Mouse (Mus musculus): ENCODE measurements around the gene Crim1. TPM values are rescaled to one million over a fixed set of nuclear protein-coding genes. Genes with fewer than 3 reads are reported as not detected.

Crim1 gene
- polyA plus RNA-seq, 1 experiment, result 19.2 TPM

- Histone ChIP-seq H3K36me3 (ENCODE audit: control insufficient read depth, insufficient read depth, low read length) (no peaks in the 10 kb centered on the region), H3K27ac (ENCODE audit: control insufficient read depth, insufficient read depth, low read length) (no peak overlapping the region), H3K4me3 (ENCODE audit: control insufficient read depth, insufficient read depth, low read length) (no peak overlapping the region), H3K27me3 (ENCODE audit: control insufficient read depth, insufficient read depth, low read length) (no peaks in the 10 kb centered on the region), H3K4me1 (replicated peaks; ENCODE audit: control insufficient read depth, insufficient read depth, low read length) (no peaks in the 10 kb centered on the region)
- WGBS, result 86% methylated on average over 2 of the region's 2 CpGs
- DNase-seq, result no peak
- TF ChIP-seq POLR2A (IDR thresholded peaks at IDR 0.05; ENCODE audit: control insufficient read depth, extremely low read depth, insufficient read depth, low read length, poor library complexity), result no peak
- no peak for TF ChIP-seq CTCF (IDR thresholded peaks at IDR 0.05; ENCODE audit: borderline replicate concordance, control insufficient read depth, extremely low read depth, insufficient read depth, low read length, poor library complexity)
These were observed 27.7 kb upstream of the Crim1 start for GRCm38 (mm10) chr17:78172371-78172770.

- TF ChIP-seq CTCF (IDR thresholded peaks at IDR 0.05; ENCODE audit: borderline replicate concordance, control insufficient read depth, extremely low read depth, insufficient read depth, low read length, poor library complexity) (no peak), POLR2A (IDR thresholded peaks at IDR 0.05; ENCODE audit: control insufficient read depth, extremely low read depth, insufficient read depth, low read length, poor library complexity) (no peak)
- DNase-seq, result no peak
- Histone ChIP-seq H3K27me3 (ENCODE audit: control insufficient read depth, insufficient read depth, low read length) (no peaks in the 10 kb centered on the region), H3K4me1 (replicated peaks; ENCODE audit: control insufficient read depth, insufficient read depth, low read length) (no peaks in the 10 kb centered on the region), H3K27ac (ENCODE audit: control insufficient read depth, insufficient read depth, low read length) (no peak overlapping the region), H3K4me3 (ENCODE audit: control insufficient read depth, insufficient read depth, low read length) (no peak overlapping the region), H3K36me3 (ENCODE audit: control insufficient read depth, insufficient read depth, low read length) (no peaks in the 10 kb centered on the region)
- 95% methylated on average over 6 of the region's 6 CpGs for WGBS
These were observed 19.3 kb upstream of the Crim1 start for GRCm38 (mm10) chr17:78180766-78181165.

GRCm38 (mm10) chr17:78196184-78196583 lies 3.9 kb upstream of the Crim1 start:
- TF ChIP-seq CTCF (IDR thresholded peaks at IDR 0.05; ENCODE audit: borderline replicate concordance, control insufficient read depth, extremely low read depth, insufficient read depth, low read length, poor library complexity) (no peak), POLR2A (IDR thresholded peaks at IDR 0.05; ENCODE audit: control insufficient read depth, extremely low read depth, insufficient read depth, low read length, poor library complexity) (no peak)
- WGBS, result 94% methylated on average over 5 of the region's 5 CpGs
- DNase-seq, result no peak

GRCm38 (mm10) chr17:78197111-78197510 lies 2.9 kb upstream of the Crim1 start:
- DNase-seq, result peak; percentile 32
- TF ChIP-seq POLR2A (IDR thresholded peaks at IDR 0.05; ENCODE audit: control insufficient read depth, extremely low read depth, insufficient read depth, low read length, poor library complexity) (no peak), CTCF (IDR thresholded peaks at IDR 0.05; ENCODE audit: borderline replicate concordance, control insufficient read depth, extremely low read depth, insufficient read depth, low read length, poor library complexity) (no peak)
- Histone ChIP-seq H3K27ac (ENCODE audit: control insufficient read depth, insufficient read depth, low read length) (no peak overlapping the region), H3K27me3 (ENCODE audit: control insufficient read depth, insufficient read depth, low read length) (no peaks in the 10 kb centered on the region; the same call in 1 of the 2 replicates), H3K36me3 (ENCODE audit: control insufficient read depth, insufficient read depth, low read length) (no peaks in the 10 kb centered on the region), H3K4me3 (ENCODE audit: control insufficient read depth, insufficient read depth, low read length) (no peak overlapping the region), H3K4me1 (replicated peaks; ENCODE audit: control insufficient read depth, insufficient read depth, low read length) (peaks cover 11% of the 10 kb centered on the region)
- WGBS, result 49% methylated on average over 7 of the region's 7 CpGs

More at GRCm38 (mm10) chr17:78196184-78196583, 3.9 kb upstream of the Crim1 start:
- H3K27ac ChIP-seq (ENCODE audit: control insufficient read depth, insufficient read depth, low read length), result no peak overlapping the region
- H3K4me1 ChIP-seq (replicated peaks; ENCODE audit: control insufficient read depth, insufficient read depth, low read length), result peaks cover 10% of the 10 kb centered on the region
- H3K36me3 ChIP-seq (ENCODE audit: control insufficient read depth, insufficient read depth, low read length), result no peaks in the 10 kb centered on the region
- no peak overlapping the region for H3K4me3 ChIP-seq (ENCODE audit: control insufficient read depth, insufficient read depth, low read length)
- H3K27me3 ChIP-seq (ENCODE audit: control insufficient read depth, insufficient read depth, low read length), result no peaks in the 10 kb centered on the region; the same call in 1 of the 2 replicates

GRCm38 (mm10) chr17:78198140-78198539 lies 1.9 kb upstream of the Crim1 start:
- Histone ChIP-seq H3K27ac (ENCODE audit: control insufficient read depth, insufficient read depth, low read length) (no peak overlapping the region), H3K4me1 (replicated peaks; ENCODE audit: control insufficient read depth, insufficient read depth, low read length) (peaks cover 11% of the 10 kb centered on the region), H3K36me3 (ENCODE audit: control insufficient read depth, insufficient read depth, low read length) (no peaks in the 10 kb centered on the region), H3K4me3 (ENCODE audit: control insufficient read depth, insufficient read depth, low read length) (no peak overlapping the region), H3K27me3 (ENCODE audit: control insufficient read depth, insufficient read depth, low read length) (no peaks in the 10 kb centered on the region; the same call in 1 of the 2 replicates)
- 88% methylated on average over 4 of the region's 4 CpGs for WGBS
- no peak for DNase-seq
- TF ChIP-seq CTCF (IDR thresholded peaks at IDR 0.05; ENCODE audit: borderline replicate concordance, control insufficient read depth, extremely low read depth, insufficient read depth, low read length, poor library complexity) (no peak), POLR2A (IDR thresholded peaks at IDR 0.05; ENCODE audit: control insufficient read depth, extremely low read depth, insufficient read depth, low read length, poor library complexity) (no peak)

- no peak for TF ChIP-seq CTCF (IDR thresholded peaks at IDR 0.05; ENCODE audit: borderline replicate concordance, control insufficient read depth, extremely low read depth, insufficient read depth, low read length, poor library complexity)
- no peak for TF ChIP-seq POLR2A (IDR thresholded peaks at IDR 0.05; ENCODE audit: control insufficient read depth, extremely low read depth, insufficient read depth, low read length, poor library complexity)
- Histone ChIP-seq H3K36me3 (ENCODE audit: control insufficient read depth, insufficient read depth, low read length) (no peaks in the 10 kb centered on the region), H3K4me1 (replicated peaks; ENCODE audit: control insufficient read depth, insufficient read depth, low read length) (peaks cover 11% of the 10 kb centered on the region), H3K4me3 (ENCODE audit: control insufficient read depth, insufficient read depth, low read length) (no peak overlapping the region), H3K27me3 (ENCODE audit: control insufficient read depth, insufficient read depth, low read length) (no peaks in the 10 kb centered on the region; the same call in 1 of the 2 replicates), H3K27ac (ENCODE audit: control insufficient read depth, insufficient read depth, low read length) (no peak overlapping the region)
- 36% methylated on average over 4 of the region's 4 CpGs for WGBS
- no peak for DNase-seq
These were observed 1.2 kb upstream of the Crim1 start for GRCm38 (mm10) chr17:78198820-78199219.

GRCm38 (mm10) chr17:78199231-78199625 lies 820 bp upstream of the Crim1 start:
- TF ChIP-seq CTCF (IDR thresholded peaks at IDR 0.05; ENCODE audit: borderline replicate concordance, control insufficient read depth, extremely low read depth, insufficient read depth, low read length, poor library complexity), result no peak
- TF ChIP-seq POLR2A (IDR thresholded peaks at IDR 0.05; ENCODE audit: control insufficient read depth, extremely low read depth, insufficient read depth, low read length, poor library complexity), result no peak
- no peak for DNase-seq

More at GRCm38 (mm10) chr17:78199231-78199625, 820 bp upstream of the Crim1 start:
- Histone ChIP-seq H3K4me3 (ENCODE audit: control insufficient read depth, insufficient read depth, low read length) (0 out of 2 replicates have a peak overlapping the region, but pooled peaks have one; percentile 49), H3K27me3 (ENCODE audit: control insufficient read depth, insufficient read depth, low read length) (no peaks in the 10 kb centered on the region; the same call in 1 of the 2 replicates), H3K27ac (ENCODE audit: control insufficient read depth, insufficient read depth, low read length) (no peak overlapping the region), H3K4me1 (replicated peaks; ENCODE audit: control insufficient read depth, insufficient read depth, low read length) (peaks cover 11% of the 10 kb centered on the region), H3K36me3 (ENCODE audit: control insufficient read depth, insufficient read depth, low read length) (no peaks in the 10 kb centered on the region)
- whole genome bisulfite sequencing, result 31% methylated on average over 7 of the region's 7 CpGs
